Mouse (Mus musculus) MEL (cell line): Measurements from ENCODE around the gene Fam222b.
A peak's percentile ranks its signal among the peaks of the same experiment; 100 is the strongest.

Experiments
- BHLHE40 ChIP-seq: IDR thresholded peaks from 2 replicates; pipeline ENCODE4 v1.6.1; 2012; ENCODE audit warnings: low read depth, mild to moderate bottlenecking, inconsistent platforms, low read length, improper control_type of control experiment, borderline replicate concordance
- CTCF ChIP-seq, 3 experiments: IDR thresholded peaks in 2 of 3; conservative IDR thresholded peaks in 1 of 3; 2 replicates each; pipeline ENCODE4 v1.5.1; 2011 to 2012; ENCODE audit warnings: low read length in 3 of 3, low read depth in 2 of 3, mild to moderate bottlenecking in 2 of 3, improper control_type of control experiment in 1 of 3, inconsistent platforms in 1 of 3, mixed read lengths in 1 of 3, moderate library complexity in 1 of 3; ENCODE audit not compliant: control insufficient read depth in 1 of 3, insufficient read depth in 1 of 3, poor library complexity in 1 of 3, severe bottlenecking in 1 of 3
- JUND ChIP-seq: IDR thresholded peaks from 2 replicates; pipeline ENCODE4 v1.6.1; 2011; ENCODE audit warnings: low read depth, mild to moderate bottlenecking, improper control_type of control experiment, low read length
- NELFE ChIP-seq: IDR thresholded peaks from 2 replicates; pipeline ENCODE4 v1.6.1; 2011; ENCODE audit warnings: low read depth, low read length, improper control_type of control experiment
- POLR2A ChIP-seq, 2 experiments: IDR thresholded peaks; 2 replicates each; pipeline ENCODE4 v1.6.1; 2011 to 2012; ENCODE audit warnings: low read length in 2 of 2, mild to moderate bottlenecking in 2 of 2, control low read depth in 1 of 2, improper control_type of control experiment in 1 of 2, low read depth in 1 of 2, moderate library complexity in 1 of 2; ENCODE audit not compliant: control insufficient read depth in 1 of 2, insufficient read depth in 1 of 2, poor library complexity in 1 of 2
- SMC3 ChIP-seq: IDR thresholded peaks from 2 replicates; pipeline ENCODE4 v1.6.1; 2011; ENCODE audit warnings: low read depth, low read length, improper control_type of control experiment
- TAL1 ChIP-seq: IDR thresholded peaks from 2 replicates; pipeline ENCODE4 v1.6.1; 2012; ENCODE audit warnings: mild to moderate bottlenecking, inconsistent platforms, low read length, moderate library complexity, mixed read lengths
- ZMIZ1 ChIP-seq: IDR thresholded peaks from 2 replicates; pipeline ENCODE4 v1.6.1; 2012; ENCODE audit warnings: low read depth, mild to moderate bottlenecking, inconsistent platforms, low read length, improper control_type of control experiment, moderate library complexity

DNA sequence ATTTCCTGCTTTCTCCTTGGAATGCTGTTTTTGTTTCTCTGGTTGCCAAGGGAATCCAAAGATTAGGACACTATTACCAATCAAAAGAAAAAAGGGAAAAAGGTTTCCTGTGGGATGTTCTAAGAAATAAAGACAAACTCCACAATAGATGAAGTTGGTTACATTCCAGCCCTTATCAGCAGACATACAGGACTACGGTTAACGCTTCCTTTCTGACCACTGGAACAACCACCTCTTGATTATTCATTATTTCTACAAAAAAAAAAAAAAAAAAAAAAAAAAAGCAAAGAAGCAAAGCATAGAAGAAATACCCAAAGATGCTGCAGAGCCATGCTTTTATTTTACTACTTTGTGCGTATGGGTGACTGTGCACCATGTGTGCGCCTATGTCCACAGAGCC is 28.4 kb downstream of the Fam222b start:
- TF ChIP-seq SMC3 (no peak), TAL1 (peak; percentile 80), POLR2A (IDR thresholded peaks at IDR 0.05; ENCODE audit: control insufficient read depth in 1 of 2, insufficient read depth in 1 of 2, low read depth in 1 of 2, low read length in 2 of 2, poor library complexity in 1 of 2) (no peak), CTCF (IDR thresholded peaks at IDR 0.05 in 2 of 3, conservative IDR thresholded peaks at IDR 0.05 in 1 of 3; ENCODE audit: control insufficient read depth in 1 of 3, insufficient read depth in 1 of 3, low read depth in 2 of 3, low read length in 3 of 3, poor library complexity in 1 of 3, severe bottlenecking in 1 of 3) (no peak), ZMIZ1 (no peak), BHLHE40 (no peak), JUND (no peak), NELFE (no peak)
